Mouse (Mus musculus) kidney, embryonic 14.5 days (tissue): ENCODE data around the gene Fndc7. TPM values are rescaled to one million over a fixed set of nuclear protein-coding genes. Genes with fewer than 3 reads are reported as not detected.
"Not testable (repeated sequence)": the region's sequence is repeated elsewhere in the genome, so short reads cannot be mapped to it uniquely, and the experiment has no call there.

Experiments
- ATAC-seq: fragments of 200-750 bp; cut with Nextera tagmentation; 2 replicates; pipeline ENCODE4 v1.8.0; 2017; ENCODE audit warnings: moderate number of reproducible peaks, mild to moderate bottlenecking, moderate TSS enrichment, moderate library complexity; ENCODE audit not compliant: low FRiP score, low TSS enrichment
- H3K27ac ChIP-seq: fragments of 300-500 bp; sonication (generic); 2 replicates; pipeline ENCODE4 v1.5.1; 2014; ENCODE audit warnings: low read depth, mild to moderate bottlenecking, low read length, moderate library complexity, mixed read lengths
- H3K27me3 ChIP-seq: fragments of 300-500 bp; sonication (generic); 2 replicates; pipeline ENCODE4 v1.6.1; 2014; ENCODE audit warnings: mild to moderate bottlenecking, low read length; ENCODE audit not compliant: control insufficient read depth, insufficient read depth
- H3K36me3 ChIP-seq: fragments of 300-500 bp; sonication (generic); 2 replicates; pipeline ENCODE4 v1.6.1; 2014; ENCODE audit warnings: low read length, mixed read lengths; ENCODE audit not compliant: control insufficient read depth, insufficient read depth
- H3K4me1 ChIP-seq: fragments of 300-500 bp; sonication (generic); 2 replicates; pipeline ENCODE4 v1.6.1; 2014; ENCODE audit warnings: low read length, mixed read lengths; ENCODE audit not compliant: control insufficient read depth, insufficient read depth
- H3K4me2 ChIP-seq: fragments of 300-500 bp; sonication (generic); replicated peaks from 2 replicates; pipeline ENCODE4 v1.6.1; 2014; ENCODE audit warnings: low read depth, mild to moderate bottlenecking, low read length
- H3K4me3 ChIP-seq: fragments of 300-500 bp; sonication (generic); 2 replicates; pipeline ENCODE4 v1.5.1; 2014; ENCODE audit warnings: mild to moderate bottlenecking, low read length
- H3K9ac ChIP-seq: fragments of 300-500 bp; sonication (generic); 2 replicates; pipeline ENCODE4 v1.6.1; 2014; ENCODE audit warnings: low read depth, mild to moderate bottlenecking, low read length, moderate library complexity
- H3K9me3 ChIP-seq: fragments of 300-500 bp; sonication (generic); 2 replicates; pipeline ENCODE4 v1.6.1; 2016; ENCODE audit warnings: low read length; ENCODE audit not compliant: control insufficient read depth
- WGBS: fragments of 180-500 bp; shearing (Covaris S2); extraction: QIAGEN DNeasy Blood & Tissue Kit; methylation state at CpG from one replicate; pipeline ENCODE4 v1.1.7; 2014; 5-methylcytosine and 5-hydroxymethylcytosine counted together
- polyA plus RNA-seq: library from polyadenylated mRNA; unstranded; fragments of >200 nt; fragmentation: Nextera tagmentation; extraction: Ambion mirVana; gene quantifications from 2 replicates; pipeline ENCODE4 v1.2.1, GENCODE M21; 2014

The Fndc7 gene
- polyA plus RNA-seq, 1 experiment from 2014 or later: not detected

- Histone ChIP-seq H3K36me3 (no peaks in the 10 kb centered on the region), H3K27ac (no peak overlapping the region), H3K4me1 (no peaks in the 10 kb centered on the region), H3K9me3 (no peaks in the 10 kb centered on the region), H3K27me3 (no peaks in the 10 kb centered on the region), H3K4me3 (no peak overlapping the region), H3K9ac (no peak overlapping the region), H3K4me2 (no peak overlapping the region)
- 83% methylated on average over 2 of the region's 2 CpGs for WGBS
- no peak for ATAC-seq
These were observed 6.7 kb downstream of the Fndc7 start for GRCm38 (mm10) chr3:108883067-108883466.

- not testable (repeated sequence) for ATAC-seq, H3K27ac ChIP-seq, H3K27me3 ChIP-seq, H3K4me2 ChIP-seq, H3K9ac ChIP-seq, H3K9me3 ChIP-seq, H3K36me3 ChIP-seq, H3K4me3 ChIP-seq, H3K4me1 ChIP-seq
- WGBS: 28% methylated on average over 4 of the region's 4 CpGs
These were observed 7.9 kb downstream of the Fndc7 start for GRCm38 (mm10) chr3:108881873-108882272.

- no peak overlapping the region for H3K9ac ChIP-seq
- no peaks in the 10 kb centered on the region for H3K27me3 ChIP-seq
- WGBS: 40% methylated on average over 28 of the region's 28 CpGs
- H3K4me2 ChIP-seq: peak overlapping the region; percentile 18; the same call in 1 of the 2 replicates
- H3K4me3 ChIP-seq: no peak overlapping the region
- no peaks in the 10 kb centered on the region for H3K4me1 ChIP-seq
- H3K27ac ChIP-seq: no peak overlapping the region; the same call in 1 of the 2 replicates
- peak; percentile 71 for ATAC-seq
- no peaks in the 10 kb centered on the region for H3K36me3 ChIP-seq
- H3K9me3 ChIP-seq: no peaks in the 10 kb centered on the region
These were observed 9.0 kb downstream of the Fndc7 start for GRCm38 (mm10) chr3:108880544-108881507.

- ATAC-seq: no peak
These were observed 9.9 kb downstream of the Fndc7 start for GRCm38 (mm10) chr3:108879836-108880435.

GRCm38 (mm10) chr3:108879129-108879528 lies 10.7 kb downstream of the Fndc7 start:
- Histone ChIP-seq H3K27ac (no peak overlapping the region), H3K9ac (no peak overlapping the region), H3K36me3 (no peaks in the 10 kb centered on the region), H3K4me1 (no peaks in the 10 kb centered on the region), H3K9me3 (no peaks in the 10 kb centered on the region), H3K4me2 (no peak overlapping the region), H3K4me3 (no peak overlapping the region), H3K27me3 (no peaks in the 10 kb centered on the region)
- WGBS: 64% methylated on average over 2 of the region's 2 CpGs
- no peak for ATAC-seq

More at GRCm38 (mm10) chr3:108879836-108880435, 9.9 kb downstream of the Fndc7 start:
- no peaks in the 10 kb centered on the region for H3K9me3 ChIP-seq
- H3K9ac ChIP-seq: no peak overlapping the region
- no peaks in the 10 kb centered on the region for H3K36me3 ChIP-seq
- no peak overlapping the region for H3K27ac ChIP-seq
- no peaks in the 10 kb centered on the region for H3K27me3 ChIP-seq
- WGBS: 60% methylated on average over 5 of the region's 5 CpGs
- no peak overlapping the region for H3K4me2 ChIP-seq
- no peak overlapping the region for H3K4me3 ChIP-seq
- H3K4me1 ChIP-seq: no peaks in the 10 kb centered on the region

GRCm38 (mm10) chr3:108870631-108871030 lies 19.2 kb downstream of the Fndc7 start:
- H3K4me2 ChIP-seq: no peak overlapping the region
- H3K27me3 ChIP-seq: no peaks in the 10 kb centered on the region
- ATAC-seq: no peak
- H3K4me3 ChIP-seq: no peak overlapping the region
- no peaks in the 10 kb centered on the region for H3K9me3 ChIP-seq
- no peak overlapping the region for H3K27ac ChIP-seq
- no peaks in the 10 kb centered on the region for H3K36me3 ChIP-seq
- no peak overlapping the region for H3K9ac ChIP-seq
- WGBS: 74% methylated on average over 6 of the region's 6 CpGs
- no peaks in the 10 kb centered on the region for H3K4me1 ChIP-seq

GRCm38 (mm10) chr3:108867449-108867848 lies 22.4 kb downstream of the Fndc7 start:
- WGBS: 93% methylated on average over 3 of the region's 3 CpGs
- Histone ChIP-seq H3K4me2 (no peak overlapping the region), H3K36me3 (no peaks in the 10 kb centered on the region), H3K4me1 (no peaks in the 10 kb centered on the region), H3K9ac (no peak overlapping the region), H3K27me3 (no peaks in the 10 kb centered on the region), H3K9me3 (no peaks in the 10 kb centered on the region), H3K4me3 (no peak overlapping the region), H3K27ac (no peak overlapping the region)
- no peak for ATAC-seq

GRCm38 (mm10) chr3:108865676-108866075 lies 24.1 kb downstream of the Fndc7 start:
- Histone ChIP-seq H3K4me2 (no peak overlapping the region), H3K9me3 (no peaks in the 10 kb centered on the region), H3K4me1 (no peaks in the 10 kb centered on the region), H3K9ac (no peak overlapping the region), H3K27me3 (no peaks in the 10 kb centered on the region), H3K27ac (no peak overlapping the region), H3K4me3 (no peak overlapping the region), H3K36me3 (no peaks in the 10 kb centered on the region)
- ATAC-seq: no peak
- 94% methylated on average over 3 of the region's 3 CpGs for WGBS

GRCm38 (mm10) chr3:108865129-108865528 lies 24.7 kb downstream of the Fndc7 start:
- no peak for ATAC-seq
- H3K4me1 ChIP-seq: no peaks in the 10 kb centered on the region
- H3K9me3 ChIP-seq: no peaks in the 10 kb centered on the region
- no peak overlapping the region for H3K9ac ChIP-seq
- H3K27ac ChIP-seq: no peak overlapping the region
- 47% methylated on average over 3 of the region's 3 CpGs for WGBS
- H3K27me3 ChIP-seq: no peaks in the 10 kb centered on the region
- H3K4me2 ChIP-seq: no peak overlapping the region
- no peak overlapping the region for H3K4me3 ChIP-seq
- H3K36me3 ChIP-seq: no peaks in the 10 kb centered on the region
